Comparison of ENCODE assay signal across 18 mouse cellular contexts in genomic region chr14:60984266-60984665, GRCm38 (mm10).
A peak's percentile ranks its signal among the peaks of the same experiment; 100 is the strongest.
DNase-seq lines count a peak whose midpoint lies in the region; ATAC-seq and TF ChIP-seq lines count a peak whose summit lies in the region.
"Had no signal": no experiment of that assay in that cellular context is flagged by ENCODE, and none has a peak within 500 bp of the region (broad histone marks: within the 10 kb centered on the region; RNA-seq: fewer than 3 reads in every experiment).

No protein-coding gene starts in this region.

- H3K4me2 ChIP-seq in hindbrain, embryonic 12.5 days (replicated peaks): no peak overlapping the region
- H3K4me2 ChIP-seq in liver, embryonic 16.5 days (ENCODE audit: low read depth, low read length): no peak overlapping the region
- H3K4me2 ChIP-seq in stomach, embryonic 15.5 days: no peak overlapping the region
- no peak overlapping the region for H3K4me2 ChIP-seq in stomach, postnatal 0 days (replicated peaks; ENCODE audit: low read depth)

- no peak for ATAC-seq in hindbrain, embryonic 12.5 days (ENCODE audit: low FRiP score)
- peak; percentile 41; the same call in 1 of the 2 replicates for ATAC-seq in liver, embryonic 16.5 days (ENCODE audit: low read depth)
- no peak for ATAC-seq in stomach, embryonic 15.5 days (ENCODE audit: insufficient read depth, low FRiP score, low read depth)
- ATAC-seq in stomach, postnatal 0 days (ENCODE audit: low FRiP score, low TSS enrichment): no peak
- ATAC-seq: midbrain, embryonic 16.5 days had no signal

- no peaks in the 10 kb centered on the region for H3K9me3 ChIP-seq in hindbrain, embryonic 10.5 days
- no peaks in the 10 kb centered on the region for H3K9me3 ChIP-seq in hindbrain, embryonic 12.5 days (replicated peaks)
- H3K9me3 ChIP-seq in liver, embryonic 16.5 days (replicated peaks; ENCODE audit: control insufficient read depth, low read length): no peaks in the 10 kb centered on the region
- no peaks in the 10 kb centered on the region for H3K9me3 ChIP-seq in stomach, embryonic 15.5 days
- no peaks in the 10 kb centered on the region for H3K9me3 ChIP-seq in stomach, postnatal 0 days (ENCODE audit: control insufficient read depth, low read length)

- DNase-seq in hindbrain, embryonic 10.5 days (ENCODE audit: low spot score): no peak
- no peak for DNase-seq in liver
- DNase-seq in stomach, postnatal 0 days (ENCODE audit: low spot score): no peak
- DNase-seq in adrenal gland, postnatal 14 days: no peak
- DNase-seq in kidney, adult 18-20 months: no peak
- DNase-seq: adrenal gland, adult 8-10 months; cerebellum, adult 11-12 months; cerebellum, postnatal 25 days; gastrocnemius, adult 2 months; heart, postnatal 4 days; kidney, adult 2 months; kidney, postnatal 14 days; spleen, adult 18-20 months had no signal

- H3K9ac ChIP-seq in hindbrain, embryonic 12.5 days: no peak overlapping the region
- H3K9ac ChIP-seq in liver, embryonic 16.5 days (ENCODE audit: low read depth, low read length): no peak overlapping the region
- H3K9ac ChIP-seq in stomach, embryonic 15.5 days: no peak overlapping the region
- H3K9ac ChIP-seq in stomach, postnatal 0 days (ENCODE audit: low read length): no peak overlapping the region
- H3K9ac ChIP-seq: liver, embryonic 14.5 days had no signal

- WGBS in hindbrain, embryonic 10.5 days: 64% methylated on average over 6 of the region's 6 CpGs
- WGBS in hindbrain, embryonic 12.5 days: 70% methylated on average over 6 of the region's 6 CpGs
- WGBS in liver, embryonic 16.5 days (ENCODE audit: insufficient replicate concordance): 45% methylated on average over 6 of the region's 6 CpGs
- 49% methylated on average over 6 of the region's 6 CpGs for WGBS in stomach, embryonic 15.5 days
- 40% methylated on average over 6 of the region's 6 CpGs for WGBS in stomach, postnatal 0 days

- no peaks in the 10 kb centered on the region; the same call in 1 of the 2 replicates for H3K27me3 ChIP-seq in hindbrain, embryonic 10.5 days (ENCODE audit: insufficient read depth, poor library complexity, severe bottlenecking)
- no peaks in the 10 kb centered on the region for H3K27me3 ChIP-seq in hindbrain, embryonic 12.5 days
- no peaks in the 10 kb centered on the region for H3K27me3 ChIP-seq in liver, embryonic 16.5 days (ENCODE audit: control insufficient read depth, insufficient read depth, low read depth, low read length)
- no peaks in the 10 kb centered on the region for H3K27me3 ChIP-seq in stomach, embryonic 15.5 days (replicated peaks)
- H3K27me3 ChIP-seq in stomach, postnatal 0 days (ENCODE audit: control insufficient read depth, insufficient read depth, low read length): no peaks in the 10 kb centered on the region

- H3K4me3 ChIP-seq in hindbrain, embryonic 10.5 days: no peak overlapping the region
- no peak overlapping the region for H3K4me3 ChIP-seq in hindbrain, embryonic 12.5 days
- H3K4me3 ChIP-seq in liver, embryonic 16.5 days (ENCODE audit: low read depth, low read length): no peak overlapping the region
- H3K4me3 ChIP-seq in stomach, embryonic 15.5 days (replicated peaks): no peak overlapping the region
- no peak overlapping the region for H3K4me3 ChIP-seq in stomach, postnatal 0 days (ENCODE audit: low read depth, low read length)
- H3K4me3 ChIP-seq: gastrocnemius, adult 2 months had no signal

- peaks cover 20% of the 10 kb centered on the region for H3K36me3 ChIP-seq in hindbrain, embryonic 10.5 days
- H3K36me3 ChIP-seq in hindbrain, embryonic 12.5 days: no peaks in the 10 kb centered on the region
- H3K36me3 ChIP-seq in liver, embryonic 16.5 days (ENCODE audit: control insufficient read depth, insufficient read depth): no peaks in the 10 kb centered on the region
- H3K36me3 ChIP-seq in stomach, embryonic 15.5 days: no peaks in the 10 kb centered on the region
- H3K36me3 ChIP-seq in stomach, postnatal 0 days (ENCODE audit: control insufficient read depth, insufficient read depth, low read length): no peaks in the 10 kb centered on the region

- TF ChIP-seq EP300 in stomach, postnatal 0 days (optimal IDR thresholded peaks at IDR 0.05): no peak

- H3K4me1 ChIP-seq in hindbrain, embryonic 10.5 days (replicated peaks): peaks cover 50% of the 10 kb centered on the region
- peaks cover 13% of the 10 kb centered on the region for H3K4me1 ChIP-seq in hindbrain, embryonic 12.5 days
- H3K4me1 ChIP-seq in liver, embryonic 16.5 days (ENCODE audit: control insufficient read depth, low read depth, low read length): no peaks in the 10 kb centered on the region; the same call in 1 of the 2 replicates
- H3K4me1 ChIP-seq in stomach, embryonic 15.5 days: peaks cover 20% of the 10 kb centered on the region
- peaks cover 2% of the 10 kb centered on the region; the same call in 1 of the 2 replicates for H3K4me1 ChIP-seq in stomach, postnatal 0 days (replicated peaks; ENCODE audit: control insufficient read depth, insufficient read depth)

- peak overlapping the region; percentile 53; the same call in 1 of the 2 replicates for H3K27ac ChIP-seq in hindbrain, embryonic 10.5 days
- no peak overlapping the region for H3K27ac ChIP-seq in hindbrain, embryonic 12.5 days
- no peak overlapping the region for H3K27ac ChIP-seq in liver, embryonic 16.5 days (ENCODE audit: low read length)
- 0 out of 2 replicates have a peak overlapping the region, but pooled peaks have one; percentile 45 for H3K27ac ChIP-seq in stomach, embryonic 15.5 days
- no peak overlapping the region for H3K27ac ChIP-seq in stomach, postnatal 0 days (replicated peaks)
- H3K27ac ChIP-seq: gastrocnemius, adult 2 months; liver, embryonic 14.5 days had no signal

- no peak for TF ChIP-seq CTCF in stomach, postnatal 0 days (IDR thresholded peaks at IDR 0.05; ENCODE audit: low read depth)

Comparison
In these comparisons a context has a peak if more than half of its experiments do, and no peak if none do; other contexts are left out.
1. H3K27ac ChIP-seq: peak in hindbrain, embryonic 10.5 days (single experiment) and stomach, embryonic 15.5 days (single experiment); none in hindbrain, embryonic 12.5 days (single experiment), liver, embryonic 16.5 days (single experiment) and stomach, postnatal 0 days (single experiment).